Mouse (Mus musculus) left cerebral cortex, adult 2 months (tissue): ENCODE measurements around the gene Tarbp1. TPM values are rescaled to one million over a fixed set of nuclear protein-coding genes. Genes with fewer than 3 reads are reported as not detected.
A peak's percentile ranks its signal among the peaks of the same experiment; 100 is the strongest.

Source experiments
- DNase-seq, 2 experiments: peaks; one replicate each; pipeline ENCODE4 v3.0.0; 2021 to 2022; ENCODE audit warnings: low spot score in 2 of 2, mixed read lengths in 1 of 2; ENCODE audit errors: extremely low spot score in 1 of 2
- H3K27ac ChIP-seq: fragments of 200-600 bp; 2 replicates; pipeline ENCODE4 v1.8.1; 2022
- H3K4me3 ChIP-seq: fragments of 200-600 bp; 2 replicates; pipeline ENCODE4 v1.8.1; 2022
- CTCF ChIP-seq: fragments of 200-600 bp; IDR thresholded peaks from 2 replicates; pipeline ENCODE4 v1.8.1; 2022; ENCODE audit warnings: antibody characterized with exemption, mild to moderate bottlenecking, moderate library complexity
- intact Hi-C: fragments of 180-260 bp; cut with DNase I; formaldehyde crosslinking; loops from one replicate; pipeline ENCODE4 v1.15.1; 2025
- long read RNA-seq, 2 experiments: library from polyadenylated mRNA; stranded (forward); transcript quantifications; one replicate each; pipeline ENCODE4 v2.0.0; 2021; ENCODE audit warnings: borderline mapping rate in 2 of 2
- total RNA-seq, 2 experiments: library from RNA; stranded (reverse); gene quantifications; 2 replicates each; pipeline ENCODE4 v1.2.3; 2021

The Tarbp1 gene
- 1 to 10 TPM; 4.2 to 4.6 TPM for total RNA-seq
- long read RNA-seq, experiment 1, full-length matches to known transcripts, result 2 of 5 reads
- long read RNA-seq, experiment 1, partial matches to known transcripts, result 1 of 5 reads
- long read RNA-seq, experiment 1, other reads (novel, unspliced or antisense), result 2 of 5 reads
- long read RNA-seq, experiment 2, partial matches to known transcripts, result 0 of 1 reads
- long read RNA-seq, experiment 2, other reads (novel, unspliced or antisense), result 1 of 1 reads

DNA sequence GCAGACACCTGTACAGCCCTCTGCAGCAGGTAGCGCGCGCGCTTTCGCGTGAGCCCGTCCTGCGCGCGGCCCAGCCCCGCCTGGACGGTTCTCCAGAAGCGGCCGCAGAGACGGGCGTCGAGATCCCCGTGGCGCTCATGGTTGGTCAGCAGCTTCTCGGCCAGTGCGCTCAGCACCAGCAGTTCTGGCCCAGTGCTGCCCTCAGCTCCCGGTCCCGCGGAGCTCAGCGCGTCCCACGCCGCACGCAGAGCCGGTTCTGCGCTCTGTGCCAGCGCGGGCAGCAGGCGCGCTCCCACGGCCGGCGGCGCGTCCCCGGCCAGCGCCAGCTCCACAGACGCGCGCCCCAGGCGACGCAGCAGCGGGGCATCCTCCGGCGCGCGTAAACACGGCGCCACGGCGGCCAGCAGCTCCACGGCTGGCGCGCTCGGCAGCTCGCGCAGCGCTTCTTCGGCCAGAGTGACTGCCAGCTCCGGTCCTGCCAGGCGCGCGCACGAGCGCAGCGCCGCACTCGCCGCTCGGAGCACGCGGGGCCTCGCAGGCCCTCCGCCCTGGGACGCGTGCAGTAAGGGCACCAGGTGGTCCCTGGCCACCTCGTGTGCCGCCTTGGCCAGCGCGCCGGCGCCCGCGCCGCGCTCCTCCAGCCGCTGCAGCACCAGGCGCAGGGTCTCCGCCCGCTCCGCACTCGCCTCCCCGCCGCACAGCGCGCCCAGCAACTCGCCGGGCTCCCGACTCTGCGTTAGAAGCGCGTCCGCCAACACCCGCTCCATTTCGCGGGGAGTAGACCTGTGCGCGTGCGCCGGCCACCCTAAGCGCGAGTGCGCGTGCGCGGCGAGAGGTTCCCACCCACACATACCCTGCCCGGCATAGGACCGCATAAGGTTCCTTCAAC, at the start of gene Tarbp1:
Tarbp1 (minus strand) TSS at position 767 of the 889 bp plus-strand sequence.
- DNase-seq, result peak; percentile 90 to 94
- H3K4me3 ChIP-seq, result peak within 1 kb of the TSS; percentile 68
- no peak for TF ChIP-seq CTCF
- intact Hi-C loops, result no loop called here
- H3K27ac ChIP-seq, result peak within 1 kb of the TSS; percentile 94

DNA sequence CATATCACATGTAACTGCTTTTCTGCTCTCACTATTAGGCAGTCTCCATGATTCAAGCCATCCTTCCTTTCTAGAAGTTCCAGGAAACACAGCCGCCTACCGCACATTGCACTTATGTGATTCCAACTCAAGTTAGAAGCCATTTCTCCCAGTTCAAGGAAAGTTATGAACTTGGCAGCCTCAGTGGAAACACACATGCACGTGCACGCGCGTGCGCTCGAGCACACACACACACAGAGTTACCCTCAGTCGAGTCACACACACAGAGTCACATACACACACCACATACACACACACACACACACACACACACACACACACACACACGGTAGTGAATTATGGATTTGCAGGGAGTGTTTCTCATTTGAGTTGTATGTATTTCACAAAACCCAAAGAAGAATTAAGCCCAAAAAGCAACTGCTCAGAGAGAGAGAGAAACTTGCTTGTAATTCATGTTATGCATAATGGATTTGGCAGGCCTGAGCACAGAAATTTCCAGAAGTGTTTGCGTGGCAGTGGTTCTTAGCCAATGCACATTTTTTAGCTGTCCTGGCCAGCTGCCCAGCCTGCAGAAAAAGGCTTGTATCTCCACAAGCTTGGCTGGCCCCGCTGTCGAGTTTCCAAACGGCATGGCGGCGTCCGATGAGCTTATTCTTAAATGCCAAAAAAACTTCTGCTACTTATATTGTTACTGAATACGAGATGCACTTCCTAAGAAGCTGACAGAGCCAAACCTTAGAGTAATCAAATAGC, 49.5 kb upstream of the Tarbp1 start:
- Histone ChIP-seq H3K4me3 (no peak overlapping the region), H3K27ac (peak overlapping the region; percentile 67)
- intact Hi-C loops, result loop anchor here (2.0 kb wide), 1 partner anchor 142 kb away; no protein-coding TSS in a partner anchor
- DNase-seq, result peak; percentile 70 to 82
- TF ChIP-seq CTCF, result no peak

DNA sequence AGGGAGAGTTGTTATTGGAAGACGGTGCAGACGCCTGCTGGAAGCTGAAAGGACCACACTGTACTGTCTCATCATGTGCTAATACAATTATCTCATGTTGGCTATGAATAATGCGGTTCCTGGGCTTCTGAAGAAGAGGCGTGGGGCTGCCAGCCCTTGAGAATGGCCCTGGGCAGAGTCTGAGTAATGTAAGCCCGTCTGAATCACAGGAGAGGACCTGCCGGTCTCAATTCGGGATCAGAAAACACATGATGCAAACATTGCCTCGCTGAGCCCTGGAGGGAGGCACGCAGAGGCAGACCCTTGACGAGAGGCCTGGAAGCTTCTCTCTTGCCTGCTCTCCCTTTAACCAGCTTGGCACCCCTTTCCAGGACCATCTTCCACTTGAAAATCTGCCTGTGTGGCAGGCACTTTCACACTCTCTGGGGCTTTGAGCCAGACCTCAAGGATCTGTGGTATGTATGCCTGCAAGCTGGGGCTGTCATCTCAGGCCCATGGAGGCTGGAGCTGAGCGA, 48.3 kb upstream of the Tarbp1 start:
- Histone ChIP-seq H3K4me3 (no peak overlapping the region), H3K27ac (peak overlapping the region; percentile 62)
- intact Hi-C loops, result no loop called here
- TF ChIP-seq CTCF, result no peak; the same call in 1 of the 2 replicates
- DNase-seq, result no peak

DNA sequence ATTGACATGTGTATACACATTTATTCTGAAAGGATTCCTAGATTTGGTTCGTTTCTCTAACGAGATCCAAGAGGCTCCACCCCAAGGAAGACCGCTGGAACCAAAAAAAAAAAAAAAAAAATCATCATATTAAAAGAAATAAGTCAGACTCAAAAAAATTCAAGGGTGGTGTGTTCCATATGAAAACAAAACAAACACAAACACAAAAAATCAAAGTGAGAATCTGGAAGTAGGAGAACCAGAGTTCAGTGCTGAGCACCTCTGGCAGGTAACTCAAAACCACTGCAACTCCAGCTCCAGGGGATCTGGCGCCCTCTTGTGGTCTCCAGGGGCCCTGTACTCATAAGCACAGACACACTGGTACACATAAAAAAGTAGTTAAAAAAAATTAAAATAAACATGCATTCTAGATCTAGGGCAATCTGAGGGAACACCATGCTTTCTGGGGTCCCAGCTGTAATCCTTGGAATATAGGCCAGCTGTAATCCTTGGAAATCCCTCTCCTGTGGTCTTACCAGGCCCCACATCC, 44.6 kb upstream of the Tarbp1 start:
- H3K27ac ChIP-seq, result no peak overlapping the region
- intact Hi-C loops, result loop anchor here (5.0 kb wide), 1 partner anchor 73 kb away; the partner anchor contains the start of gene Irf2bp2
- peak; percentile 40 for TF ChIP-seq CTCF

DNA sequence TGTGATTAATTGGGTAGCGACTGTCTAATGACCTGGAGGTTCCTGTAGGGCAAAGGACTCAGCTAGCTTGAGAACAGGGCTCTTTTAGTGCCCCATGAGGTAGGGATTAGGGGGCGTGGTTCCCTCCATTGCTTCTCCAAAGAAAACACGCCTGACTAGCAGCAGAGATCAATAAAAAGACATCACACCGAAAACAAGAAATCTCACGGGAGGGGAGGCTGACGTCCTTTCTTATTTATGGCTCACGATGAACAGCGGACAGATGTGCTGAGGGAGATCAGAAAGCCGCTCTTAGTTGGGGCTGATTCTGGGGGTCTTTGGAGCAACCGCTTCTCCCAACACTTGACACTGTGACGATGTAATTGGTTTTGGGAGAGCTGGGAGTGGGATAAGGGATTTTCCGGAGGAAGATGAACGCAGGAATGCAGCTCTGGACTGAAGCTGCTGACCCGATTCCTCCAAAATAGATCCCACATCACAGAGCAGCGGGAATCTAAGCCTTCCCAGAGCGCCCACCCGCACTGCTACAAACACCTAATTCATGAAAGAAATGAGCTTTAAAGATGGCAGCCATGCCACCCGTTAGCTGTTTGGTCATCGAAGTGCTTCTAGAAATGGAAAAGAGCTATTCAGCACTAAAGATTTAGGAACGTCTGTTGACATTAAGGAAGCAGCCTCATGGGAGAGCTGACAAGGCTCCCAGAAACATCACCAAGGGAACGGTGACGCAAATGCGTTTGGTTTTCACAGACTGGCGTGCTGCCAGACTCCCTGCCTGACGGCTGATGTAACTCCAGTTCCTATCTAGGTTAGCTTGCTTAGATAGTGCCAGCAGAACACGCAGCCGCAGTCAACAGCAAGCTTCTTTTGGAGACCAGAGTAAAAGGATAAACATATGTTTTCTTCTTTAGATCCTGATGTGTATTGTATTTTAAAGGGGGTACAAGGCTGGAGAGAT, 42.0 kb upstream of the Tarbp1 start:
- Histone ChIP-seq H3K4me3 (peak overlapping the region; percentile 25), H3K27ac (peak overlapping the region; percentile 94)
- intact Hi-C loops, result loop anchor here (1.0 to 5.0 kb wide), 3 partner anchors 20 to 75 kb away; partner anchors contain the start of gene Irf2bp2
- DNase-seq, result peak; percentile 96 to 98
- TF ChIP-seq CTCF, result no peak

More for the DNA sequence above, 44.6 kb upstream of the Tarbp1 start:
- DNase-seq, result no peak
- H3K4me3 ChIP-seq, result no peak overlapping the region

DNA sequence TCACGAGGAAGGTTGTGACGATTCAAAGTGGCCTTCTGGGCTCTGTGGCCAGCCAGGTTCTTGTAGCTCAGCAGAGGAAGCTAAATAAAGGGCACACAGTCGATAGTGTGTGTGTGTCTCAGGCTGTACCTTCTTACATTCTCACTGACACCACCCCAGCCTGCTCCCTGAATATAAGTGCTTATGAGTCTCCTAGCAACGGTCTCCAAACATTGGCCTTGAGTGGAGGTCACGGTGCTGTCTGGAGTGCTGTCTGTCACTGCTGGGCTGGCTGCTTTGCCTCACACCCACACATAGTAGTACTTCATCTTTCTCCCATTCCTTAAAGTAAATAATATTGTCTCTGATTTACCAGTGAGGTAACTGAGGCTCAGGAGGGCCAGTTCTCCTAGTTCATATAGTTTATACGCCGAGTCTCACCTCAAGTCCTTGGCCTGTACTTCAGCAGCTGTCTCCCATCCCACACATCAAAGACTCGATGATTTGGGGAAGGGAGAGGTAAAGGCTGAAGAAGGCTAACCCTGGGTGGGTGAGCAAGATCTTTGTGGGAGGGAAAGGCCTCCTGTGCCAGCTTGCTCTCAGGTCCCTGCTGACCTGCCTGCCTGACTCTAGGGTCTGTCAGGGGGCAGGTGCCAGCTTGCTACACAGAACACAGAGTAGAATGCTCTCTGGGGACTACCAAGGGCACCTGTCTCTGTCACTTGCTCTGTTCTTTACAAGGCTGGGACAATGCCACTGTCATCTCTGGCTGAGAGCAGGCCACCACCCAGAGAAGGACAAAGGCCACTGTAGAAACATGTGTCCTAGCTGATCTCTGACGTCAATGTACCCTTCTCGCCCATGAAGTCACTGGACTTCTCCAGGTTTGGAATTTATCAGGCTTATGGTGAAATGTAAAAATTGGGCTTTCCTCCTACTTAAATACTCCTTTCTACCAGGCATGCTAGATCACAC, 39.4 kb upstream of the Tarbp1 start:
- H3K4me3 ChIP-seq, result no peak overlapping the region
- intact Hi-C loops, result no loop called here
- no peak for TF ChIP-seq CTCF
- H3K27ac ChIP-seq, result no peak overlapping the region
- no peak for DNase-seq

DNA sequence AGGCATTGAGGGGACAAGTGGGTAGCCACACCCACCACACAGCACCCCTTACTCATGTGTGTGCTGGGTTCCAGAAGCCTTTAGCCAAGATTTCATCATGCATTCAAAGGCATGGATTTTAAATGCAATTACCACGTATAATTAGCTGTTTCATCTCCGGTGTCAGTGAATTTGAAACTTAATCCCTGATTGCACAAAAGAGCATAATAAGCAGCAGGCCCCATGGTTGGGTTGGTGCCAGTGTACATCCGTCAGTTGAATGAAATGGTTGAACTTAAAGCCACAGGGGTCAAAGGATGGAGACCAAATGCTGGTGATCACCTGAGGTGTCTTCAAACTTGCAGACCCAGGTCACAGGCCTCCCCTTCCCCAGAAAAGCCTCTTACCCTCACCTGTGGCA, 36.0 kb upstream of the Tarbp1 start:
- TF ChIP-seq CTCF, result no peak
- intact Hi-C loops, result no loop called here
- Histone ChIP-seq H3K27ac (no peak overlapping the region), H3K4me3 (no peak overlapping the region)
- no peak for DNase-seq

DNA sequence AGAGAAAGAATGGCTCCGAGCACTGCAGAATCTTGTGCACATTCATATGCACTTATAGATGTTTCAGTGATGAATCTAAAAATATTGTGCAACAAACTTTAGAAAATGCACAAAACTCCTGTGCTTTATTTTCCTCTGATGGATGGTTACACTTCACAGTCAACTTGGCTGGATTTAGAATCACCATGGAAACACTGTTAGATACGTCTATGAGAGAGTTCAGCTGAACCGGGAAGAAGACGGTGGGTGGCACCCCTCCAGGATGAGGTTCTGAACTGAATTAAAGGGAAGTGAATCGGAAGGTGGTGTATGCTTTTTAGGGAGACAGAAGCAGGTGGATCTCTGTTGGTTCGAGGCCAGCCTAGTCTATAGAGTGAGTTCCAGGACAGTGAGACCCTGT, 34.8 kb upstream of the Tarbp1 start:
- no peak for TF ChIP-seq CTCF
- DNase-seq, result no peak
- intact Hi-C loops, result no loop called here
- H3K4me3 ChIP-seq, result no peak overlapping the region
- H3K27ac ChIP-seq, result no peak overlapping the region

DNA sequence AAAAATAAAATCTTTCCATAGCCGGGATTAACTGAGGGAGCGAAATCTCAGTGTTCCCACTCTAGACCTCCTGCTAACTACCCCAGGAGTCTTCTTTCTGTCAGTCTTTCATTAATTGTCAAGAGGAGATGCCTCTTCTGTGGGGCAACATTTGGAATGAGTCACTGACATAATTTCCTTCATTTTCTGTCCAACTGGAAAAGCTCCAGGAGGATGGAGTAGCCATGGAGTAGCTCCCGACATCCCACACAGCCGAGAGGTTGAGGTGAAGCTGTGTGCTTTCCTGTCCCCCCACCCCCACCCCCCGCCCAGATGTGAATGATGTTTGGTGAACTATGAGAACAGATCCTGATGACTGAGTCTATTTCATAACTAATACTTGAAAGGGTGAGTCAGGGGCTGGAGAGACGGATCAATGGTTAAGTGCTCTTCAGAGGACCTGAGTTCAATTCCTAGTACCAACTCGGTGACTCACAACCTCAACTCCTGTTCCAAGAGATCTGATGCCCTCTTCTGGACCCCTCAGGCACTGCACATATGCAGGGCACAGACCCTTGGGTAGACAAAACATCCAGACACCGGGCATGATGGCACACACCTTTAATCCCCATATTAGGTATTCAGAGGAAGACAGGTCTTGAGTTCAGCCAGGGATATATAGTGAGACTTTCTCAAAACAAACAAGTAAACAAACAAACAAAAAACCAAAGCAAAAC, 34.2 kb upstream of the Tarbp1 start:
- intact Hi-C loops, result no loop called here
- TF ChIP-seq CTCF, result peak; percentile 14

More for the DNA sequence above, 34.2 kb upstream of the Tarbp1 start:
- Histone ChIP-seq H3K27ac (no peak overlapping the region), H3K4me3 (no peak overlapping the region)
- no peak for DNase-seq
